Mouse (Mus musculus) embryonic facial prominence, embryonic 13.5 days (tissue): ENCODE results near the gene Jmjd1c. TPM values are rescaled to one million over a fixed set of nuclear protein-coding genes. Genes with fewer than 3 reads are reported as not detected.

Source experiments
- ATAC-seq: fragments of 200-750 bp; cut with Nextera tagmentation; 2 replicates; pipeline ENCODE4 v1.8.0; 2017; ENCODE audit warnings: low read depth; ENCODE audit not compliant: insufficient number of reproducible peaks, insufficient read depth, low FRiP score, low TSS enrichment
- H3K27ac ChIP-seq: fragments of 300-500 bp; sonication (generic); 2 replicates; pipeline ENCODE4 v1.5.1; 2015; ENCODE audit warnings: moderate library complexity, mild to moderate bottlenecking, inconsistent platforms
- H3K27me3 ChIP-seq: fragments of 300-500 bp; sonication (generic); 2 replicates; pipeline ENCODE4 v1.6.1; 2015; ENCODE audit warnings: mild to moderate bottlenecking, inconsistent platforms
- H3K36me3 ChIP-seq: fragments of 300-500 bp; sonication (generic); 2 replicates; pipeline ENCODE4 v1.6.1; 2015; ENCODE audit warnings: mild to moderate bottlenecking, inconsistent platforms
- H3K4me1 ChIP-seq: fragments of 300-500 bp; sonication (generic); 2 replicates; pipeline ENCODE4 v1.6.1; 2015; ENCODE audit warnings: inconsistent platforms
- H3K4me2 ChIP-seq: fragments of 300-500 bp; sonication (generic); 2 replicates; pipeline ENCODE4 v1.6.1; 2015; ENCODE audit warnings: moderate library complexity, mild to moderate bottlenecking, inconsistent platforms
- H3K4me3 ChIP-seq: fragments of 300-500 bp; sonication (generic); 2 replicates; pipeline ENCODE4 v1.5.1; 2015; ENCODE audit warnings: mild to moderate bottlenecking, inconsistent platforms
- H3K9ac ChIP-seq: fragments of 300-500 bp; sonication (generic); 2 replicates; pipeline ENCODE4 v1.6.1; 2015; ENCODE audit warnings: mild to moderate bottlenecking, inconsistent platforms
- H3K9me3 ChIP-seq: fragments of 300-500 bp; sonication (generic); 2 replicates; pipeline ENCODE4 v1.6.1; 2016; ENCODE audit warnings: inconsistent platforms
- WGBS: fragments of 180-500 bp; shearing (Covaris S2); methylation state at CpG from one replicate; pipeline ENCODE4 v1.1.7; 2015; ENCODE audit warnings: mixed read lengths; 5-methylcytosine and 5-hydroxymethylcytosine counted together
- polyA plus RNA-seq: library from polyadenylated mRNA; unstranded; fragments of >200 nt; fragmentation: Nextera tagmentation; extraction: Ambion mirVana; gene quantifications from 2 replicates; pipeline ENCODE4 v1.2.1, GENCODE M21; 2015

Gene Jmjd1c
- polyA plus RNA-seq, 1 experiment from 2014 or later = 50.7 TPM

- no peak overlapping the region for H3K4me3 ChIP-seq
- 81% methylated on average over 4 of the region's 4 CpGs for WGBS
- H3K4me1 ChIP-seq = peaks cover 6% of the 10 kb centered on the region
- H3K9ac ChIP-seq = no peak overlapping the region
- H3K36me3 ChIP-seq = no peaks in the 10 kb centered on the region
- H3K9me3 ChIP-seq = no peaks in the 10 kb centered on the region
- H3K27ac ChIP-seq = no peak overlapping the region
- ATAC-seq = no peak
- H3K27me3 ChIP-seq = no peaks in the 10 kb centered on the region
- H3K4me2 ChIP-seq = no peak overlapping the region
These were observed 49.7 kb downstream of the Jmjd1c start for GRCm38 (mm10) chr10:67145623-67146022.

GRCm38 (mm10) chr10:67151766-67152165 is 55.8 kb downstream of the Jmjd1c start:
- no peak for ATAC-seq
- no peak overlapping the region for H3K4me3 ChIP-seq
- no peak overlapping the region for H3K9ac ChIP-seq
- 0 out of 2 replicates have a peak, but pooled peaks cover 4% of the 10 kb centered on the region for H3K36me3 ChIP-seq
- 92% methylated on average over 3 of the region's 3 CpGs for WGBS
- no peak overlapping the region for H3K4me2 ChIP-seq
- no peak overlapping the region for H3K27ac ChIP-seq
- H3K9me3 ChIP-seq = no peaks in the 10 kb centered on the region
- H3K27me3 ChIP-seq = no peaks in the 10 kb centered on the region
- H3K4me1 ChIP-seq = 0 out of 2 replicates have a peak, but pooled peaks cover 5% of the 10 kb centered on the region

- Histone ChIP-seq H3K36me3 (0 out of 2 replicates have a peak, but pooled peaks cover 4% of the 10 kb centered on the region), H3K9ac (no peak overlapping the region), H3K9me3 (no peaks in the 10 kb centered on the region), H3K4me2 (no peak overlapping the region), H3K4me3 (no peak overlapping the region), H3K27me3 (no peaks in the 10 kb centered on the region), H3K4me1 (0 out of 2 replicates have a peak, but pooled peaks cover 5% of the 10 kb centered on the region), H3K27ac (no peak overlapping the region)
- no peak for ATAC-seq
- 88% methylated on average over 3 of the region's 3 CpGs for WGBS
These were observed 58.7 kb downstream of the Jmjd1c start for GRCm38 (mm10) chr10:67154647-67155046.

GRCm38 (mm10) chr10:67174049-67174448 is 78.1 kb downstream of the Jmjd1c start:
- H3K9ac ChIP-seq = no peak overlapping the region
- no peaks in the 10 kb centered on the region; the same call in 1 of the 2 replicates for H3K36me3 ChIP-seq
- 0 out of 2 replicates have a peak overlapping the region, but pooled peaks have one; percentile 7 for H3K27ac ChIP-seq
- H3K4me3 ChIP-seq = no peak overlapping the region
- WGBS = 92% methylated on average over 1 of the region's 1 CpGs
- H3K4me2 ChIP-seq = no peak overlapping the region
- no peaks in the 10 kb centered on the region for H3K4me1 ChIP-seq
- no peaks in the 10 kb centered on the region for H3K9me3 ChIP-seq
- no peaks in the 10 kb centered on the region for H3K27me3 ChIP-seq
- no peak for ATAC-seq

GRCm38 (mm10) chr10:67176031-67176430 is 80.1 kb downstream of the Jmjd1c start:
- no peak overlapping the region for H3K27ac ChIP-seq
- H3K27me3 ChIP-seq = no peaks in the 10 kb centered on the region
- no peak overlapping the region for H3K4me2 ChIP-seq
- no peak for ATAC-seq
- no peaks in the 10 kb centered on the region for H3K36me3 ChIP-seq
- no peaks in the 10 kb centered on the region for H3K9me3 ChIP-seq
- H3K4me3 ChIP-seq = no peak overlapping the region
- 83% methylated on average over 7 of the region's 7 CpGs for WGBS
- H3K4me1 ChIP-seq = no peaks in the 10 kb centered on the region
- no peak overlapping the region for H3K9ac ChIP-seq

GRCm38 (mm10) chr10:67176932-67177331 is 81.0 kb downstream of the Jmjd1c start:
- Histone ChIP-seq H3K36me3 (no peaks in the 10 kb centered on the region), H3K27ac (no peak overlapping the region), H3K27me3 (no peaks in the 10 kb centered on the region), H3K9me3 (no peaks in the 10 kb centered on the region), H3K9ac (no peak overlapping the region), H3K4me3 (no peak overlapping the region), H3K4me2 (no peak overlapping the region), H3K4me1 (no peaks in the 10 kb centered on the region)
- 75% methylated on average over 3 of the region's 3 CpGs for WGBS
- no peak for ATAC-seq

GRCm38 (mm10) chr10:67177410-67177809 is 81.5 kb downstream of the Jmjd1c start:
- Histone ChIP-seq H3K27ac (no peak overlapping the region), H3K4me2 (no peak overlapping the region), H3K27me3 (no peaks in the 10 kb centered on the region), H3K4me3 (no peak overlapping the region), H3K4me1 (no peaks in the 10 kb centered on the region), H3K9ac (no peak overlapping the region), H3K36me3 (no peaks in the 10 kb centered on the region), H3K9me3 (no peaks in the 10 kb centered on the region)
- no peak for ATAC-seq
- 85% methylated on average over 4 of the region's 4 CpGs for WGBS

GRCm38 (mm10) chr10:67180021-67180420 is 84.1 kb downstream of the Jmjd1c start:
- Histone ChIP-seq H3K4me1 (peaks cover 12% of the 10 kb centered on the region), H3K27ac (no peak overlapping the region), H3K9me3 (no peaks in the 10 kb centered on the region), H3K4me2 (no peak overlapping the region), H3K27me3 (no peaks in the 10 kb centered on the region), H3K4me3 (no peak overlapping the region), H3K36me3 (no peaks in the 10 kb centered on the region), H3K9ac (no peak overlapping the region)
- WGBS = 92% methylated on average over 8 of the region's 8 CpGs
- no peak for ATAC-seq

- ATAC-seq = no peak
- H3K4me3 ChIP-seq = no peak overlapping the region
- no peak overlapping the region for H3K9ac ChIP-seq
- no peak overlapping the region for H3K4me2 ChIP-seq
- peaks cover 15% of the 10 kb centered on the region for H3K4me1 ChIP-seq
- no peaks in the 10 kb centered on the region for H3K27me3 ChIP-seq
- H3K27ac ChIP-seq = no peak overlapping the region
- WGBS = 38% methylated on average over 5 of the region's 5 CpGs
- H3K36me3 ChIP-seq = no peaks in the 10 kb centered on the region
- H3K9me3 ChIP-seq = no peaks in the 10 kb centered on the region
These were observed 84.9 kb downstream of the Jmjd1c start for GRCm38 (mm10) chr10:67180799-67181198.

GRCm38 (mm10) chr10:67182651-67183050 is 86.7 kb downstream of the Jmjd1c start:
- WGBS = 47% methylated on average over 3 of the region's 3 CpGs
- no peak overlapping the region for H3K9ac ChIP-seq
- no peak for ATAC-seq
- H3K36me3 ChIP-seq = no peaks in the 10 kb centered on the region
- no peaks in the 10 kb centered on the region for H3K27me3 ChIP-seq
- H3K4me2 ChIP-seq = no peak overlapping the region
- no peak overlapping the region for H3K4me3 ChIP-seq
- no peaks in the 10 kb centered on the region for H3K9me3 ChIP-seq
- no peak overlapping the region for H3K27ac ChIP-seq
- H3K4me1 ChIP-seq = peaks cover 23% of the 10 kb centered on the region

- Histone ChIP-seq H3K9me3 (no peaks in the 10 kb centered on the region), H3K27me3 (no peaks in the 10 kb centered on the region), H3K4me2 (no peak overlapping the region), H3K4me1 (peaks cover 26% of the 10 kb centered on the region), H3K4me3 (no peak overlapping the region), H3K27ac (no peak overlapping the region), H3K36me3 (no peaks in the 10 kb centered on the region), H3K9ac (no peak overlapping the region)
- WGBS = 50% methylated on average over 1 of the region's 1 CpGs
- ATAC-seq = no peak
These were observed 87.2 kb downstream of the Jmjd1c start for GRCm38 (mm10) chr10:67183086-67183485.

GRCm38 (mm10) chr10:67184441-67185070 is 88.6 kb downstream of the Jmjd1c start:
- Histone ChIP-seq H3K27ac (peak overlapping the region; percentile 39), H3K4me2 (no peak overlapping the region), H3K4me1 (peaks cover 32% of the 10 kb centered on the region), H3K9ac (no peak overlapping the region), H3K27me3 (no peaks in the 10 kb centered on the region), H3K4me3 (no peak overlapping the region), H3K9me3 (no peaks in the 10 kb centered on the region), H3K36me3 (no peaks in the 10 kb centered on the region)
- 57% methylated on average over 3 of the region's 3 CpGs for WGBS
- ATAC-seq = no peak
